ENCODE assay signal across 22 mouse cellular contexts in the genomic region with DNA sequence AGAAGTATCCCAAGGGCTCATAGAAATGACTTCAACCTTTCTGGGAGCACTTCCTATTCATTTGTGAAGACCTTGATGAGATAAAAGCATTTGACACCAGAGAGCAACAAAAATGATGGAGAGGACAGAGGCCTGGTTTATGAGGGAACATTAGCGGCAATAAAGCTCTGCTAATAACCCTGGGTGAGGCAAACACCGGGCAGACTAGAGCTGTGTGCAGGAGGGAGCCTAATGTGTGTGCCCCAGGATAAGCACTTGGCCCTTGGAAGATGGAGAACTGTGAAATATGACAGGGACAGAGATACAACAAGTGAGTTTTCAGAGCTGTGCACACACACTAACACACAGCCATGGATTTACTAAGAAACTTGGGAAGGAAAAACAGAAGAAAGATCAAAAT.
DNase-seq lines count a peak whose midpoint lies in the region; ATAC-seq lines count a peak whose summit lies in the region.
"Had no signal": no experiment of that assay in that cellular context is flagged by ENCODE, and none has a peak within 500 bp of the region (broad histone marks: within the 10 kb centered on the region; RNA-seq: fewer than 3 reads in every experiment).

No protein-coding gene starts in this region.

- no peaks in the 10 kb centered on the region for H3K4me1 ChIP-seq in hindbrain, embryonic 16.5 days (ENCODE audit: control insufficient read depth, insufficient read depth, low read depth, low read length)
- H3K4me1 ChIP-seq in hindbrain, embryonic 13.5 days (replicated peaks) = no peaks in the 10 kb centered on the region
- no peaks in the 10 kb centered on the region for H3K4me1 ChIP-seq in intestine, embryonic 16.5 days (ENCODE audit: control insufficient read depth, insufficient read depth, low read length)
- H3K4me1 ChIP-seq in neural tube, embryonic 13.5 days (replicated peaks) = peaks cover 6% of the 10 kb centered on the region; the same call in 1 of the 2 replicates
- no peaks in the 10 kb centered on the region for H3K4me1 ChIP-seq in forebrain, embryonic 10.5 days
- H3K4me1 ChIP-seq in liver, embryonic 12.5 days = no peaks in the 10 kb centered on the region
- H3K4me1 ChIP-seq: embryonic facial prominence, embryonic 12.5 days; embryonic facial prominence, embryonic 15.5 days; forebrain, embryonic 12.5 days; forebrain, embryonic 15.5 days; heart, embryonic 10.5 days; heart, embryonic 13.5 days; hindbrain, embryonic 12.5 days had no signal

- H3K4me3 ChIP-seq in hindbrain, embryonic 16.5 days (ENCODE audit: low read length) = no peak overlapping the region
- no peak overlapping the region for H3K4me3 ChIP-seq in hindbrain, embryonic 13.5 days
- H3K4me3 ChIP-seq in intestine, embryonic 16.5 days (ENCODE audit: low read length) = no peak overlapping the region
- no peak overlapping the region for H3K4me3 ChIP-seq in neural tube, embryonic 13.5 days
- no peak overlapping the region for H3K4me3 ChIP-seq in forebrain, embryonic 10.5 days
- H3K4me3 ChIP-seq in liver, embryonic 12.5 days = no peak overlapping the region
- H3K4me3 ChIP-seq: embryonic facial prominence, embryonic 12.5 days; embryonic facial prominence, embryonic 15.5 days; forebrain, embryonic 12.5 days; forebrain, embryonic 15.5 days; heart, adult 2 months; heart, embryonic 10.5 days; heart, embryonic 13.5 days; hindbrain, embryonic 12.5 days had no signal

- no peaks in the 10 kb centered on the region for H3K36me3 ChIP-seq in hindbrain, embryonic 16.5 days (ENCODE audit: control insufficient read depth, insufficient read depth, low read length)
- H3K36me3 ChIP-seq in hindbrain, embryonic 13.5 days = no peaks in the 10 kb centered on the region
- H3K36me3 ChIP-seq in intestine, embryonic 16.5 days (ENCODE audit: control insufficient read depth, insufficient read depth, low read length) = no peaks in the 10 kb centered on the region
- no peaks in the 10 kb centered on the region for H3K36me3 ChIP-seq in neural tube, embryonic 13.5 days
- no peaks in the 10 kb centered on the region for H3K36me3 ChIP-seq in forebrain, embryonic 10.5 days (replicated peaks)
- no peaks in the 10 kb centered on the region for H3K36me3 ChIP-seq in liver, embryonic 12.5 days
- H3K36me3 ChIP-seq: embryonic facial prominence, embryonic 12.5 days; embryonic facial prominence, embryonic 15.5 days; forebrain, embryonic 12.5 days; forebrain, embryonic 15.5 days; heart, embryonic 10.5 days; heart, embryonic 13.5 days; hindbrain, embryonic 12.5 days had no signal

- H3K9ac ChIP-seq in hindbrain, embryonic 16.5 days (ENCODE audit: low read depth, low read length) = no peak overlapping the region
- no peak overlapping the region for H3K9ac ChIP-seq in hindbrain, embryonic 13.5 days
- H3K9ac ChIP-seq in intestine, embryonic 16.5 days (ENCODE audit: low read depth, low read length) = no peak overlapping the region
- H3K9ac ChIP-seq in neural tube, embryonic 13.5 days = no peak overlapping the region
- no peak overlapping the region for H3K9ac ChIP-seq in liver, embryonic 12.5 days
- H3K9ac ChIP-seq: embryonic facial prominence, embryonic 12.5 days; embryonic facial prominence, embryonic 15.5 days; forebrain, embryonic 12.5 days; forebrain, embryonic 15.5 days; heart, embryonic 13.5 days; hindbrain, embryonic 12.5 days had no signal

- H3K4me2 ChIP-seq in hindbrain, embryonic 16.5 days (ENCODE audit: low read length) = no peak overlapping the region
- no peak overlapping the region for H3K4me2 ChIP-seq in hindbrain, embryonic 13.5 days
- H3K4me2 ChIP-seq in intestine, embryonic 16.5 days (ENCODE audit: low read depth, low read length) = no peak overlapping the region
- no peak overlapping the region for H3K4me2 ChIP-seq in neural tube, embryonic 13.5 days
- H3K4me2 ChIP-seq in liver, embryonic 12.5 days = no peak overlapping the region
- H3K4me2 ChIP-seq: embryonic facial prominence, embryonic 12.5 days; embryonic facial prominence, embryonic 15.5 days; forebrain, embryonic 12.5 days; forebrain, embryonic 15.5 days; heart, embryonic 13.5 days; hindbrain, embryonic 12.5 days had no signal

- 60% methylated on average over 2 of the region's 2 CpGs for WGBS in hindbrain, embryonic 16.5 days
- WGBS in hindbrain, embryonic 13.5 days = 62% methylated on average over 2 of the region's 2 CpGs
- WGBS in intestine, embryonic 16.5 days = 24% methylated on average over 2 of the region's 2 CpGs
- WGBS in neural tube, embryonic 13.5 days = 19% methylated on average over 2 of the region's 2 CpGs
- 86% methylated on average over 2 of the region's 2 CpGs for WGBS in forebrain, embryonic 10.5 days
- WGBS in liver, embryonic 12.5 days (ENCODE audit: insufficient replicate concordance) = 80% methylated on average over 2 of the region's 2 CpGs

- DNase-seq in forebrain, embryonic 10.5 days (ENCODE audit: extremely low spot score, low spot score) = no peak
- DNase-seq: adrenal gland, adult 2 months; adrenal gland, postnatal 14 days; cerebellum, adult 11 months; cerebellum, adult 2 months; cerebellum, adult 9-11 months; cerebellum, postnatal 25 days; gastrocnemius, postnatal 25 days; heart, adult 2 months had no signal

- H3K9me3 ChIP-seq in hindbrain, embryonic 16.5 days (ENCODE audit: control insufficient read depth, low read length) = no peaks in the 10 kb centered on the region
- H3K9me3 ChIP-seq in hindbrain, embryonic 13.5 days = no peaks in the 10 kb centered on the region
- no peaks in the 10 kb centered on the region for H3K9me3 ChIP-seq in intestine, embryonic 16.5 days (ENCODE audit: control insufficient read depth, low read length)
- H3K9me3 ChIP-seq in neural tube, embryonic 13.5 days = no peaks in the 10 kb centered on the region
- no peaks in the 10 kb centered on the region; the same call in 1 of the 2 replicates for H3K9me3 ChIP-seq in forebrain, embryonic 10.5 days
- no peaks in the 10 kb centered on the region for H3K9me3 ChIP-seq in liver, embryonic 12.5 days (replicated peaks)
- H3K9me3 ChIP-seq: embryonic facial prominence, embryonic 12.5 days; embryonic facial prominence, embryonic 15.5 days; forebrain, embryonic 12.5 days; forebrain, embryonic 15.5 days; heart, embryonic 10.5 days; hindbrain, embryonic 12.5 days had no signal

- H3K27ac ChIP-seq in hindbrain, embryonic 16.5 days (ENCODE audit: low read depth, low read length) = no peak overlapping the region
- H3K27ac ChIP-seq in hindbrain, embryonic 13.5 days = no peak overlapping the region
- no peak overlapping the region for H3K27ac ChIP-seq in intestine, embryonic 16.5 days (ENCODE audit: low read length)
- no peak overlapping the region for H3K27ac ChIP-seq in neural tube, embryonic 13.5 days (replicated peaks)
- no peak overlapping the region for H3K27ac ChIP-seq in forebrain, embryonic 10.5 days
- H3K27ac ChIP-seq in liver, embryonic 12.5 days = no peak overlapping the region
- H3K27ac ChIP-seq: embryonic facial prominence, embryonic 12.5 days; embryonic facial prominence, embryonic 15.5 days; forebrain, embryonic 12.5 days; forebrain, embryonic 15.5 days; heart, adult 2 months; heart, embryonic 10.5 days; heart, embryonic 13.5 days; hindbrain, embryonic 12.5 days had no signal

- 0 out of 2 replicates have a peak, but pooled peaks have one; percentile 37 for ATAC-seq in hindbrain, embryonic 16.5 days
- ATAC-seq in hindbrain, embryonic 13.5 days (ENCODE audit: low FRiP score) = no peak
- peak; percentile 67 for ATAC-seq in intestine, embryonic 16.5 days
- ATAC-seq in neural tube, embryonic 13.5 days (ENCODE audit: low read depth) = peak; percentile 79; the same call in 1 of the 2 replicates
- no peak for ATAC-seq in liver, embryonic 12.5 days
- ATAC-seq: CD4-positive, CD25-positive, alpha-beta regulatory T cell, adult 4 months; forebrain, embryonic 15.5 days had no signal

- no peaks in the 10 kb centered on the region for H3K27me3 ChIP-seq in hindbrain, embryonic 16.5 days (replicated peaks; ENCODE audit: control insufficient read depth, insufficient read depth, low read length)
- no peaks in the 10 kb centered on the region for H3K27me3 ChIP-seq in hindbrain, embryonic 13.5 days
- H3K27me3 ChIP-seq in intestine, embryonic 16.5 days (replicated peaks; ENCODE audit: control insufficient read depth, insufficient read depth, low read length) = no peaks in the 10 kb centered on the region
- no peaks in the 10 kb centered on the region for H3K27me3 ChIP-seq in neural tube, embryonic 13.5 days
- H3K27me3 ChIP-seq in forebrain, embryonic 10.5 days (ENCODE audit: poor library complexity, severe bottlenecking) = no peaks in the 10 kb centered on the region
- no peaks in the 10 kb centered on the region for H3K27me3 ChIP-seq in liver, embryonic 12.5 days (replicated peaks)
- H3K27me3 ChIP-seq: embryonic facial prominence, embryonic 12.5 days; embryonic facial prominence, embryonic 15.5 days; forebrain, embryonic 12.5 days; forebrain, embryonic 15.5 days; heart, embryonic 13.5 days; hindbrain, embryonic 12.5 days had no signal

Comparison
In these comparisons a context has a peak if more than half of its experiments do, and no peak if none do; other contexts are left out.
1. ATAC-seq: peak in hindbrain, embryonic 16.5 days (single experiment), intestine, embryonic 16.5 days (single experiment) and neural tube, embryonic 13.5 days (single experiment); none in hindbrain, embryonic 13.5 days (single experiment) and liver, embryonic 12.5 days (single experiment).